Mouse (Mus musculus): ENCODE measurements at regions not wholly inside any gene's neighbourhood (a gene's known extent, or its start where the extent isn't known, plus 50 kb on each side); places are given as distances from the start of the nearest gene placed in this dataset.
A peak's percentile ranks its signal among the peaks of the same experiment; 100 is the strongest.

DNA sequence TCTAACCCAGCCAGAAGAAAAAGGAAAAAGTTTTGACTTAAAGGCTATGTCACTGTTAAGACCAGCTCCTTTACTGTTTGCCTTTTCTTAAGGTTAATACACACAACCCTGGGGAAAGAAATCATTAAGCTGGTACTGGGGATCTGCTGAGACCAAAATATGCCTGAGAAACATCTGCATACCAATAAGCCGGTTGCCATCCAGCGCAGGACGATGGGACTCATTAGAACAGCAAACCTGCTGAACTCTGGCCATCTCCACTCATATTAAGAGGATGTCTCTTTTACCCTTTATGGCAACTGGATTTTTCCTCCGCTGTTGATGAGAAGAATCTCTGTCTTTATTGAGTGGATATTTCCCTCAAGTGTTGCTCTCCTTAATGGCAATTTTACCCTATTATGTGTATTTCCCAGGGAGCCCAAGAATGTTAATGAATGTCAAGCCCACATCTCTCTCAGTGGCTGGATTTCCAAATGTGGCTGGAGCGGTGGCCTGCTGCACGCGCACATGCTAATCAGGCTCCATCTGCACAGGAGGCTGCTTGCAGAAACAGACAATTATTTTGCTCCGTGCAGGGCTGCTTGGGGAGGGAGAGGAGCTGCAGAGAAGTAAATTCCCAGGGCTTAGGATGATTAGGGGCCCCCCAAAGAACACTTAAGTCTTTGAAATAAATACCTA is 351.6 kb upstream of the Map3k7 start:
- peak; percentile 37 for DNase-seq (ENCODE audit: extremely low spot score, low read depth, low spot score)

- DNase-seq (ENCODE audit: extremely low spot score, low read depth, low spot score): peak; percentile 30
Observed at GRCm38 (mm10) chr4:31612825-31613514, 350.9 kb upstream of the Map3k7 start.

DNA sequence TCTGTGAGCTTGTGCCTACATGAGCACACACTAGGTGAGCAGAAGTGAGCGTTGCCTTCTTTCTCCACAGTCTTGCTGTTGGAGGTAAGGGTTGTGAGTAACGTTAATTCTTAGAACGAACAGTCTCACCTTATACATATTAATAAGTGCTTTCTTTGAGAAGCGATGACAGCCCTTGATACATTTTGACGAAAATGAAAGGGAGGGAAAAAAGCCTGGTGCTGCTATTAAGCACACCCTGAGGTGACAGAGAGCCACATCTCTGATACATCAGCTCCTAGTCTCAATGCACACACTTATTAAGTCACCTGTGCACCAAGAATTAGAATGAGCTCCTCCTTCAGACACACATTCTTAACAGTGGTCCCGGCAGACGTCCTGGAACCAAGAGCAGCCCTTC is 346.3 kb upstream of the Map3k7 start:
- DNase-seq (ENCODE audit: extremely low spot score, low read depth, low spot score): no peak

DNA sequence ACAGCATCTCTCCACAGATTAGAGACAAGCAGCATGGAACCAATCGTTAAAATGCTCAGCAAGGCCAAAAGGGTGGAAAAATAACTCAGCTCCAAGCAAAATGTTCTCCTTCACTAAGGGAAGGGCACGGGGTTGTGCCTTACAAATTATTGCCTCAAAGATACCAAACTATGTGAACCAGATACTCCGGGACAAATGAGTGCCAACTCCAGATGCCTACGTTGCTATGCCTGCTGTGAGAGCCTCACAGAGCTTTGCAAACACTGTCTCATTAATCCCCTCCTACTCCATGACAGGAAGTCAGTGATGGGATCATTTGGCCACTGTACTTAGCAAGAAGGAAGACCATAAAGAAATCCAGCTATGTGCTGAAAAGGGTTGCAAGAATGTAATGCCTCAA is 345.9 kb upstream of the Map3k7 start:
- DNase-seq (ENCODE audit: extremely low spot score, low read depth, low spot score): no peak

- DNase-seq (ENCODE audit: extremely low spot score, low read depth, low spot score): no peak
Observed at GRCm38 (mm10) chr4:31621205-31621604, 342.7 kb upstream of the Map3k7 start.

- no peak for DNase-seq (ENCODE audit: extremely low spot score, low read depth, low spot score)
Observed at GRCm38 (mm10) chr4:31627053-31627452, 336.8 kb upstream of the Map3k7 start.

DNA sequence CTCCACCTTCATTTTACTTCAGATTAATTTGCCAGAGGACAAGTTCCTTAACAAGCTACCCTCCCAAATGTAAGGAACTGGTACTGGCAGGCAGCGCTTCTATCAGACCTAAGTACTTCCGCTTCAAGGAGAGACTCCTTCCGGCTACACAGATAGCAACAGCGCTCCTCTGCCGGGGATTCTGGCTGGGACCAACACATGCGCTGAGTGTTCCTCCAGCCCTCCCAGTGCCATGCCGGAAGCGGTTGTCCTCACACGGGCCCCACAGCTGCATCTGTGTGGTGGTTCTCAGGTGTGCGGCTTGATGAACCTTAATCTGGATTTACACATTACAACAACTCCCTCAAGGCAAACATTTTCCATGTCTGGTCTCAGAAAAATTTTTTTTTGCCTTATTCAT is 336.1 kb upstream of the Map3k7 start:
- DNase-seq (ENCODE audit: extremely low spot score, low read depth, low spot score): no peak

DNA sequence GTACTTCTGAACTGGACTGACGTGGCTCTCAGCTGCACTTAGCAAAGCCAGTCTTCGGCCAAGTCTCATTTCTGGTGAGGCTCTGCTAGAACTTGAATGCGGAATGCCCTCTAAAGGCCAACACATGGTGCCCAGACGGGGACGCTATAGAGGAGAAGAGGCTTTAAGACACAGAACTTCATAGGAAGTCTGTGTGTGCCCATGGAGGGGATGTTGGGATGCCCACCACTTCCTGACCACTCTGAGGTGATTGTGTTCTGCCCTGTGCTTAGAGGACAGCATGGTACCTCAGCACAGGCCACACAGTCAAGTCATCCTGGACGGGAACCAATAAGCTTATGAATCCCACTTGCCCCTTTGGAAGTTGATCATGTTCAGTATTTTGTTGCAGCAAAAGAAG is 325.3 kb upstream of the Map3k7 start:
- DNase-seq (ENCODE audit: extremely low spot score, low read depth, low spot score): no peak

- no peak for DNase-seq (ENCODE audit: extremely low spot score, low read depth, low spot score)
Observed at GRCm38 (mm10) chr4:31642161-31642560, 321.7 kb upstream of the Map3k7 start.

GRCm38 (mm10) chr4:31642593-31643290 is 321.2 kb upstream of the Map3k7 start:
- no peak for DNase-seq (ENCODE audit: extremely low spot score, low read depth, low spot score)

- DNase-seq (ENCODE audit: extremely low spot score, low read depth, low spot score): no peak
Observed at GRCm38 (mm10) chr4:31648631-31649368, 315.1 kb upstream of the Map3k7 start.

GRCm38 (mm10) chr4:31655364-31656106 is 308.4 kb upstream of the Map3k7 start:
- DNase-seq (ENCODE audit: extremely low spot score, low read depth, low spot score): no peak

DNA sequence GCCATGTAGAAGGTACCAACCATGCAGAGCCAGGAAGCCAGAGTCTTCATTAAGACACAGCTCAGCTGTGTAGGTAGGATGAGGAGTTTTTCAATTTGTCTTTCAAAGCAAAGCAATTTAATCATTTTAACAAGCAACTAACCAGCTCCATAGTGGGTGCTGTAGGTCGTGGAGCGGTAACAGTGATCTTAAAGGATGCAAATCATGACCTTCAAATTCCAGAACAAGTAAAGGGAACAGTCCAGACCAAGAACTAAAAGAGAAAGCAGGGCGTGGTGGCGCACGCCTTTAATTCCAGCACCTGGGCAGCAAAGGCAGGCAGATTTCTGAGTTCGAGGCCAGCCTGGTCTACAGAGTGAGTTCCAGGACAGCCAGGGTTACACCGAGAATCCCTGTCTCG is 307.8 kb upstream of the Map3k7 start:
- no peak for DNase-seq (ENCODE audit: extremely low spot score, low read depth, low spot score)

GRCm38 (mm10) chr4:31658820-31659219 is 305.1 kb upstream of the Map3k7 start:
- DNase-seq (ENCODE audit: extremely low spot score, low read depth, low spot score): no peak

DNA sequence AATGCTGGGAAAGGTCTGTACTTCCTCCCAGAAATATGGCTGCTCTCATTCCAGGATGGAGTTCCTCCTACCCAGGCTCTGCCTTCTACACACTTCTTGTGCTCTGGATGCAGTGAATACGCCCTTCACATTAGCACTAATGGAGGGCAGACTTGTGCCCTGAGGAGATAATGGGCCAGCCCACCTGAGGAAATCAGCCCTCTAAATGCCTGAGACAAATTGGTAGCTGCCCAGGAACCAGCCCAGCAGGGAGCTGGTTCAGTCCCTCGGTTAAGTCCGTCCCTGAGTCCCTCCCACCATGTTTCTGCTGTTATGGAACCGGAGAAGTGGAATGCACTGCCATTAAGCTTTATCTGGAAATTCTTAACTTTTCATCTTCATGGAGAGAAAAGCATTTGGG is 303.0 kb upstream of the Map3k7 start:
- no peak for DNase-seq (ENCODE audit: extremely low spot score, low read depth, low spot score)

DNA sequence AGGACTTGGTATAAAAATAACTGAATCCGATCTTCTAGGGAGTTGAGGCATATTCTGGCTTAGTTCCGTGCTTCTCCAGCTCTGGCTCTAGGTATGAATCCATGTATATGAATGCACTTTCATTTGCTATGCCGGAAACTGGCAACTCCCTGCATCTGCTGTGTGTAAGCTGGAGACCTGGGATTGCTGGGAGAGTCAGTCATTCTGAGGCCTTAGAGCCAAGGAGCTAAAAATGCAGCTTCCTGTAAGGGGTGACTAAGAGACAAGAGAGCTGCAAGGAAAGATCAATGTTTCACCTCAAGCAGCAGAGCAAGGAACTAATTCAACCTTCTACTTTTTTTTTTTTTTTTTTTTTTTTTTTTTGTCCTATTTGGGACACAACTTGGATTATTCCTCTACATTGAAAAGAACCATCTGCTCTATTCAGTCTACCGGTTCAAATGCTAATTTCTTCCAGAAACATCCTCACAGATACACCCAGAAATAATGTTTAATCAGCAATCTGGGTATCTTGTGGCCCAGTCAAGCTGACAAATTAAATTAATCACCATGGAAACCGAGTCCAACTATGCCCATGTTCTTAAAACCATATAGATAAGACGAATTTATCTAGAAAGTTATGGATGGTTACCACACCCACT is 292.2 kb upstream of the Map3k7 start:
- no peak for DNase-seq (ENCODE audit: extremely low spot score, low read depth, low spot score)

- DNase-seq (ENCODE audit: extremely low spot score, low read depth, low spot score): no peak
Observed at GRCm38 (mm10) chr4:31672171-31672841, 291.6 kb upstream of the Map3k7 start.

- DNase-seq (ENCODE audit: extremely low spot score, low read depth, low spot score): no peak
Observed at GRCm38 (mm10) chr4:31672842-31673171, 291.1 kb upstream of the Map3k7 start.

DNA sequence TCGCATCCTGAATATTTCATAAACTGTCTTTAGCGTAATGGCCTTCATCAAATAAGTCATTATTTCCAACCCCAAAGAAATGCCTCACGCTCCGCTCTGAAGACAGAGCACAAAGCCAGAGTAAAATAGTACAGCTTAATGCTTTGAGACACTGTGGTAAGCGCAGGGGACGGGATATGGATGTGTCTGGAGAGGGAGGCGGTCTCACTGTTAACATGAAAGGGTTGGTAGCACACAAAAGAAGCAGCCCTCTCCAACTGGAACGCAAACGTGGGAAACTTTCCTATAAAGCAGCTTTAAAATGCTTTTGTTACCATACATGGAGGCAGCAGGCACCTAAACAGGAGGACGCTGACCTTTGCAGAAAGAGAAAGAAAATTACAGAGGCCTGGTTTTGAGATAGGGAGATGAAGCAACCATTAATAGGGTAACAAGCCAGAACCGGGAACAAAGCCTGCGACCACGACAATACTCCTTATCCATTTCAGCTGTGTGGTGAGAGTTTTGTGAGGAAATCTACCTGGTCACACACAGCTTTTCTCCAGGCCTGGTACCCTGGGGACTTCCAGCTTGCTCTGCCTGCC is 284.8 kb upstream of the Map3k7 start:
- DNase-seq (ENCODE audit: extremely low spot score, low read depth, low spot score): no peak

- no peak for DNase-seq (ENCODE audit: extremely low spot score, low read depth, low spot score)
Observed at GRCm38 (mm10) chr4:31680958-31681357, 282.9 kb upstream of the Map3k7 start.
